Mouse (Mus musculus) mature B cell (primary cell): ENCODE measurements around the gene Rasa3.

Source experiments
- in situ Hi-C: fragments of 300-500 bp; cut with MboI; formaldehyde crosslinking; loops from 2 replicates; pipeline ENCODE4 v1.14.3; 2019

Rasa3 gene

DNA sequence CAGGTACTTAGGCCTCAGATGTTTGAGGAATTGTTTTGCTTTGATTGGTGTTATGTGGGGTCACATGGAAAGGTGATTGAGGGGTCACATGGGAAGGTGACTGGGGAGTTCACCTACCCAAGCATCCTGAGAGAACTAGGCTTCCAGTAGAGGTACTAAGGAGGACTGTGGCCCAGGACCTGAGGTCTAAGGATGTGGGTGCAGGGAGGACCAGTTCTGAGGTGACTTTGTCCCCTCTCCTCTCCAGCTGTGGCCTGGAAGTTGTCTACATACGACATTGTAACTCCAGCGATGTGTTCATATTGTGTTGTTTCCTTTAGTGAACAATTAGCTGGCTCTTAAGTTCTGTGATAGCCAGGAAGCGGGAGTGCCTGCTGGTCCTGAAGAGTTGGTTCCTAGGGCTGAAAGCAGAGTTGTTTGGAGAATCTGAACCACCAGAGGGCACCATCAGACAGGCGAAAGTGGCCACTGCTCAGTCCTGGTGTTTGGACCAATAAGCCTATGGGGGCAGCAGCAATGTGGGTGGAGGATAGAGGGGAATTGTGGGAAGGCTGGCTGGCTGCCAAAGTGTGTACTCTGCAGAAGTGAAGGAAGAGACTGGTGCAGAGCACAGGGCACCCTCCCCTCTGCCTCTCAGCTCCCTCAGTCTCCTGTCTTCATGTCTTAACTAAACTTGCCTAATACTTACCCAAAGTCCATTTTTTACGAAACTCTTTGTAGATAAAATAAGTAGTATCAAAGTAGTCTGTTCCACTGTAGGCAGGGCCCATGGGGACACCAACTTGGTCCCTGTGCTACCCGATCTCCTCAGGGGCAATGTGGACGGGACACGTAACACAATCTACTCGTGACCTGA, 126.5 kb downstream of the Rasa3 start:
- in situ Hi-C loops: loop anchor here (5.0 kb wide), 1 partner anchor 136 kb away; no protein-coding TSS in a partner anchor

DNA sequence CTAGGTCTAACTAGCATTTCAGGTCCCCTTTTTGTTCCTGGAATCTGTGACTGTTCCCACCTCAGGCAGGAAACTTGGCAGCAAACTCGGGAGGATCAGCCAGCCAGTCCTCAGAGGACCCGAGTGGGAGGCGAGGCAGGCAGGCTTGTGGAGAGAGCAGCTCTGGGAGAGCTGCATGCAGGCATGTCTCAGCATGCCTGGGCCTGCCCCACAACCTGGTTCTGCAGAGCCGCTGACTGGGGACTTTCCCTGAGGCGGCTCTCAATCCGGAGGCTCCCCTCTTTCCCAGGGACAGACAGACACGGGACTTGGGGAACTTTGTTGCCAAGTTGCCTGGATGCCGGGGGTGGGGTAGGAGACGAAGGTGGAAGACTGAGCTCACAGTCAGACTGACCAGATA, 128.6 kb downstream of the Rasa3 start:
- in situ Hi-C loops: no loop called here

DNA sequence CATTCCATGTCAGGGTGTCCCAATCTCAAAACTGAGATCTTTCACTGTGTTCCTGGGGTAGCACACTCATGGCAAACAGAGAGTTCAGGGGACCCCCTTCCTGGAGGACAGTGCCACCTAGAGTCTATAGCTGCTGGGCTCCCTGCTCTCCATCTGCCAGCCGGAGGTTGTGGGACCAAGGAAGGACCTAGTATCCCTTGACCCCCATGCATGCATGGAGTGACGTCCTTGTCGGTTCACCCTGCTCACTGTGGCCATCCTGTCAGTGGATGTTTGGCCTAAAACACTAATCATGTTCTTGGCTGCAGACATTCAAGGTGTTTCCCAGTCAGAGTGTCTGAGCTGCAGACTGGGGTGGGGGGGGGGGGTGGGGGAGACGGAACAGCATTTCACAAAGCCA, 129.2 kb downstream of the Rasa3 start:
- in situ Hi-C loops: no loop called here

DNA sequence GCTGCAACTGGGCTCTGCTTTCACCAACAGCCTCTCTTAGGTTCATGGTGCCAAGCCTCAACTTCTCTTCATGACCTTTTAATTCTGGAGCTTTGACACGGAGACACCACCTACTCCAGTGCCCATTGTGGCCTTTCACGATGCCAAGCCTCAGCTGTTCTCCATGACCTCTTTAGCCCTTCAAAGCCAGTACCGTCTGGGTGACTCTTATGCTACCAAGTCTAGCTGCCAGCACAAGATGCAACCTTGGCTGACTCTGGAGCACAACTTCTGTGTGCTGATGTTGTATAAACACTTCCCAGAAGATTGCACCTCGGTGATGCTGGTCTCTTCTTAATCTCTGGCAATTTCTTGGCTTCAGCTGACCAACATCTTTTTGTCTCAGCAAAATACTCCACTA, 131.0 kb downstream of the Rasa3 start:
- in situ Hi-C loops: no loop called here

DNA sequence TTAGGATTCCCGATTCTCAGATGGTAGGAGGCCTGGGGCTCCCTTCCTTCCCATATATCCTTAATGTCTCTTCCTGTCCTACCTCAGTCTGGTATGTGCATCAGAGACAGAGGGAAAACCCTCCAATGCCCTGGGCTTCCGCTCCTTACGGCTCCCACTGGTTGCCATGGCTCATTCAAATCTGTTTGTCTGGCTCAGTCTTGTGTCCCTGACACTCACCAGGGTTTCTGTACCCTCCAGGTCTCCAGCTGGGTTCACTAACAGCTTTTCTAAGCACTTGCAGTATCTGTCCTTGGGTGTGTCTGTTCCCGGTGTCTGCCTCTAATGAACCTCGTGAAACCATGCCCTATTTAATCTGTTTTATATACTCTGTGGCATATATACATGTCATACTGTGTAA, 135.9 kb downstream of the Rasa3 start:
- in situ Hi-C loops: no loop called here

DNA sequence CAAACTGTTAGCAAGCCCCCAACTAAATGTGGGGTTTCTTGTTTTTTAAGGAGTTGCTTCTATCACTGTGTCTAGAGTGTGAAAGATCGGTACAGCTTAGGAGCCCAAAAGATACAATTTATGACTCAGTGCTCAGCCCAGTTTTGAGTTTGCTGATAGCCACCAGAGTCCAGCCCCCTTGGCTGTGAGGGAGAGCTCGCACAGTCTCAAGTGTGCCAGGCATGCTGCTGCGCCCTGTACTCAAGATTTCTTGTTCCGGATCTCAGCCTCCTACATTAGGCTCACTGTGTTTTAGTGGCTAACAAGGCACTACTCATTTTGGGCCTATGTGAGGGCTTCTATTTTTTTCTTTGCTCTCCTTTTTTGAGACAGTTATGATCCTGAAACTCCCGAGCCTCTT, 137.3 kb downstream of the Rasa3 start:
- in situ Hi-C loops: no loop called here

DNA sequence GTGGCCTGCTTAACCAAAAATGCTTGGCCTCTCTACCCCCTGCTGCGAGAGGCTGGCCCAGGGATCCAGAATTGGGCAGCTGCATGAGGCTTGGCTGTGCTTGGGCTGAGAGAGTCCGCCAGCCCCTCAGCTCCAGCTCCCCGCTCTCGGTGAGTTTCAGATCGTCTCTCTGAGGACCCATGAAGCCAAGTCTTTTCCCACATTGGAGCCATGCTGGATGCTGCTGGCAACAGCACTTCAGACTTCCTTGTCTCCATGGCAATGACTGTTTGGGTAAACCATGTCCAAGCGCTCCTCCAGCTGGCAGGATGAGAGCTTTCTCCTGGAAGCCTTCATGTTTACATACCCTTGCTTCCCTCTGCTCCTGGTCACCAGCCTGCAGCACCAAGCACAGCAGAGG, 138.6 kb downstream of the Rasa3 start:
- in situ Hi-C loops: no loop called here

DNA sequence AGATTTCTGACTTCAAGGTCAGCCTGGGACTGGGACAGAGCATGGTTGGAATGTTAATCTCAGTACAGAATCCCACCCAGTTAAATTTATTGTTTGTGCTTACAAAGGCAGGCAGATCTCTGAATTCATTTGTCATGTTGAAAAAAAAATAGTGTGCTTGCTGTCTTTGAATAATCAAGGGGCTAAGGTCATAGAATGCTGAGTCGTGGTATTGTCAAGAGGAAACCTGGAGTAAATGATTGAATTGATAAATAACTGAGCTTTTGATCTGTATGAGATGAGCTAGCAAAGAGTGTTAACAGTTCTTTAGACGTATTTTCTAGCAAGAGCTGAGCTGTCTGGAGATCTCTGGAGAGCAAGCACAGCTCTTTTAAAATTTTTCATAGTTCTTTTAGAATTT, 140.3 kb downstream of the Rasa3 start:
- in situ Hi-C loops: no loop called here

DNA sequence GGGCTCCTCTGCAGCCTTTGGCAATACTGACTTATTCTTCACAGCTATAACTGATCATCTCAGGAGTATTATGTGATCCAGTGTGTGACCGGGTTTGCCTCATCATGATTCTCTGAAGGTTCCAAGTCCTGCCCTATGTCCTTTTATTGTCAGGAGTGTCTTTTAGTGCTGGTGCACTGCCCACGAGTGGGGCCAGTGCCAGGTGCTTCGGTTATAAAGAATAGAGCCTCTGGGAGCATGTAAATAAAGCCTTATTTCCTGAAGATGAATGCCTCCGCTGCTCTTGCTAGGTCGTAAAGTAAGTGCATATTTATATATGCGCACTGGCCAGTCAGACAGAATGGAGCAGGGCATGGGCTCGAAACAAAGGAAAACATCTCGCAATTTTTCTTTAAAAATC, 144.3 kb downstream of the Rasa3 start:
- in situ Hi-C loops: no loop called here

DNA sequence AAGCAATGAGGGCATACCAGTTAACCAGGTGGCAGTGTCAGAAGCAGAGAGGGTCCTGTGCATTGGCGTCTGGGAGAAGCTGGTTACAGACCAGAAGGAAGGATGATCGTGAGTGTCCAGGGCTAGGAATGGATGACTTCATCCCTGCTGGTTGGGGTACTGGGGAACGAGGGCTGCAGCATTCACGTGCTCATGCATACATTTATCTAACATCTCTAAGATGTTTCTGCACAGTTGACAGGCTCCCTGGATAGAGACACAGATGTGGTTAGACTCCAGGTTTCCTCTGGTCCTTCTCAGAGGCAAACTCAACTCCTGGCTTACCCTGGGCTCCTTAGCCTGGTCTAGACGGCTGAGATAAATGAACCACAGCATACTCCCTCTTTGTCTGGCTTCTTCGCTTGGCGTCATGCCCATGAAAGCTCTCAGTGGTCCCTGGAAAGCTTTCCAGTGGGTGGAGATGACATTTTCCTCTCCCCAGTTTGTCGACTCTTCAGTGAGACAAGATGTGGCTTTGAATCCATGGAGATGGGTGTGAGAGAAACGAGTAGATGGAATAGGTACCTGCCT, 145.7 kb downstream of the Rasa3 start:
- in situ Hi-C loops: no loop called here

DNA sequence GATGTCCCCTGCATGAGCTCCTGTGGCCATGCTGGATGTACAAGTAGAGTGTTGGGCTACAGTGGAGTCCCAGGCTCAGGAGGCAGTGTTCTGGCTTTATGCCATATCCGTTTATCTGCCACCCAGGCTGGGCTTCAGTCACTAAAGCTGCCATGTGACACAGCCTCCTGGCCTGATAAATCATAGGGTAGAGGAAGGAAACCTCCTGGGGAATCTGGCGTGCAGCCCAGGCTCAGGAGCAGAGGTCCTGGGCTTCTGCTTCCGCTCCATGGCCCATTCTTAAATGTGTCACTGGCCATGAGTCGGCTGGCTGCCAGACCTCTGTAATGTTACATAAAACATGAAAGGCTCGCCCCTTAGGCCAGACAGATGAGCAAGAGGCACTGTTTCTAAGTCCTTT, 146.5 kb downstream of the Rasa3 start:
- in situ Hi-C loops: no loop called here

DNA sequence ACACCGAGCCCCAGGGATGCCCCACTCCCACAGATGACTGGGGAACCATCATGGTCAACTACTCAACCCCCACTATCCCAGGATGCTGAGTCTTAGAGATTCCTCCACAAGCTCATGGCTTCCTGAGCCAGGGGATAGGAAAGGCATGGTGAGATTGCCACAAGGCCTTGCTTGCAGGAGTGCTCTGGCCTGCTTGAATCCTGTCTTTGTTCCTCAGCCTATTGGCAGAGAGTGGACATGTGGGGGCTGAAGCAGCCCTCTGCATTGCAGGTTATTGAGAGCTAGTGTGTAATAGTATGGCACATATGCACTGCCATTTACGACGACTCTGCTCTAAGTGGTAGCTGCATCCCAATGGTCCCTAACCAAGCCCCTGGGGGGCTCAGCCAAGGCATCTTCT, 147.0 kb downstream of the Rasa3 start:
- in situ Hi-C loops: no loop called here

DNA sequence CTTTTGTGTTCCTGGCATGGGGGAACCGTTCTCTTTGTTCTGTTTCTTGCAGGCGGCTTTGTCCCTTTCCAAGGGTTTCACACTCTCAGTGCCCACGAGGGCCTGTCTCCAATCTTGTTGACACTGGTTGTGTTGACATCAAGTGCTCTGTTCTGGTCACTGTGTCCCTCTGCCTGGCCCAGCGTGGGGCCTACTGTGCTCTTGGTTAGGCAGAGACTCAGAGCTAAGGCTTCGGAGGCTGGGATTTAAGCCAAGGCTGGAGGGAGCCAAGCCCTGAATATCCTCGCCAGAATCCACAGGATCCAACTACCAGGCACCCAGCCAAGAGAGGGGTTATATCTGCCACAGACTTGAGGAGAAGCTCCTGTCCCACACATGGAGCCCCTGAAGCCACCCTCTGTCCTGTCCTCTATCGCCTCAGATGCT, 147.5 kb downstream of the Rasa3 start:
- in situ Hi-C loops: no loop called here

DNA sequence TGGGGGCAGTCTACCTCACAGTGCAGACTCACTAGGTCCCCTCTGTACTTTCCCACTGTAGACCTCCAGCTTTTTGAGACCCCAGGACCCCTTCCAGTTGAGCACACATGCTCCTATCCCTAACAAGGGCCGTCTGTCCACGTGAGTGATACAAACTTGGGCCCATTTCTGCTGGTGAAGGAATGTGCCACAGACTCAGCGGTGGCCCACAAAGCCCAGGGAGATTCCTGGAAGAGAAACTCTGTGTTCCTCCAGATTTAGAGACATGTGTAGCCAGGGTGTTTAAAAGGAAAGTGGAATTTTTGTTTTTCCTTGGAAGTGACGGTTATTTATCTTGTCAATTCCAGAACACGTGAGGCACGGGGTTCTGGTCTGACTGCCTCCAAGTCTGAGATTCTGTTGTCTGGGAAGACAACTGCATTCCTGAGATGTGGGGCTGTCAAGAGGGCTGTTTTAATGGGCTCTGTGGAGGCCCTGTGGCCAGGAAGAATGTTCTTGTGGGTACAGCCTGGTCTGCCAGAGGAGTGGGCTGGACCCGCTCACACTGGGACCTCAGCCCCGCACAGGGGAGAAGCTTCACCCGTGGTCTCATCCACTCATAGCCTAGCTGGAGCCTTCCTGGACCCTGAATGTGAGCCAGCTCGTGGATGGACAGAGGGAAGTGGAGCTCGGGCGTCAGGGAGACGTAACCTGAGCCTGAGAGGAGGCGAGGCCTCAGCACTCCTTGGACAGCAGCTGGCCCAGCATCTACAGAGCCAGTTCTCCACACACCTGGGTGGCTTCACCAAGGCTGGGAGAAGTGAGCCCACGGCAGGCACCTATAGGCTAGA, 148.2 kb downstream of the Rasa3 start:
- in situ Hi-C loops: no loop called here

DNA sequence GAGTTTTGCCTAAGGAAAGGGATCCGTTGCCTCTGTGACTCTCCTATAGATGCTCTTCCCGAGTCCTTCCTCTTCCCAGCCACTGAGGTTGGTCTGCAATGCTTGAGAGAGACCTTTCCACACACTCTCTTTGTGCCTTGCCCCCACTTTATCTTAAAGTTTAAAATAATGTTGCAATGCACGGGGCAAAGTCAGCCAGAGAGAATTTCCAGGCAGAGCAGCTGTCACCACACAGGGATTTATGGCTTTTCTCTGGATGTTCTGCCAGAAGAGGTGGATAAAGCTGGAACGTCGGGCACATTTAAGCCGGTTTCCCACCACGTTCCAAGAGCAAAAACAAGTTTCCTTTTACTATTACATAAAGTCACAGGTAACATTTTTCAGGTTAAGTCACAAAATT, 156.0 kb downstream of the Rasa3 start:
- in situ Hi-C loops: no loop called here

DNA sequence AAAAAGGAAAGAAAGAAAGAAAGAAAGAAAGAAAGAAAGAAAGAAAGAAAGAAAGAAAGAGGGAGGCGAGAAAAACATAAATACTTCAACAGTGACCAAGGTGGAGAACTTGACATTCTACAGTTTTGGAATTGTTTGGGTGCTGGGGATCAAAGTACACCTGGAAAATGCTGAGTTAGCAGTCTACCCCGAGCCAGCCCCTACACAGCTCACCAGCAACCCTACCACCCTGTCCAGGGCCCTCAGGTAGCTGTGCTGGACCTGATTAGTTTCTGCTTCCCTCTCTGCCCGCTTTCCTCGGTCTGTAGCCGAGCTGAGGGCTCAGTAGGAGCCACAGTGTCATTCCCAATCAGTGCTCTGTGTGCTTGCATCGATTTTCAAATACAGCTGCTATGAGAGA, 157.1 kb downstream of the Rasa3 start:
- in situ Hi-C loops: no loop called here

DNA sequence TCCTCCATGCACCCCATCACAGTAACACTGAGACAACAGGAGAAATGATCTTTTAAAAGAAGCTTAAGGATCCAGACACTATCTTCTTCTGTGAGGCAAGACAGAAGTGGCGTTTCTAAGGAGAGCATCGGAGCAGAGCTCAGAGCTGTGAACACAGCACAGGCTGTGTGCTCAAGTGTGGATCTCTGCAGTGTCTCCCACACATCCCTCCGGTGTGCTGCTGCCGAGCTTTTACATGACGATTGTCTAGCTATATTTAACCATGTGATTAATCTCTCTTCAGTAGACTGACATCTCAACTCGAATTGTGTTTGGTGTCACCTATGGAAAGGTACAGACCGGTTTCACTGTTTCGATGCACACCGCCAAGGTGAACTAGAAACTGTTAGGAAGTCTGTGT, 157.9 kb downstream of the Rasa3 start:
- in situ Hi-C loops: no loop called here

DNA sequence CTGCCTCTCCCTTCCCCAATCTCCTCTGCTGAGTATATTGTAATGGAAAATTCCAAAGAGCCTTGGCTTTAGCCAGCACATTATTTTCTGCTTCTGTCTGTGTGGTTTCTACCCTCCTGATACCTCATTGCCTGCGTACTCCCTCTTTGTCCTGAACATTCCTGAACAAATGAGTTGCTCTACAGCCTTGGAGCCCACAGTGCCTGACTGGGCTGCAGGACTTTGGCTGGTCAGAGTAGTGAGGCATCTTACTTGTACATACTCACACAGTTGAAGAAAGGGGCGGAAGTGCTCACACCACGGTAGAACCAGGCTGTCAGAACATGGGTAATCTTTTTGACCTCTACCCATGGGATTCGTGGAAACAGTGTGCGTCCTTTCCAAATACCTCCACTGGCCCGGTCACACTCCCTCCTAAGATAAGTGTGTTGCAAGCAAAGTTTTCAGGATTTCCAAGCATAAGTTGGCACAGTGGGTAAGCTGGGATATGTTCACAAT, 160.1 kb downstream of the Rasa3 start:
- in situ Hi-C loops: no loop called here
